Mouse (Mus musculus) heart, postnatal 0 days (tissue): Measurements from ENCODE around the gene Msx2.

Experiments
- CTCF ChIP-seq: IDR thresholded peaks from 2 replicates; pipeline ENCODE4 v1.5.1; 2016; ENCODE audit warnings: antibody characterized with exemption, control low read depth, low read depth
- EP300 ChIP-seq: IDR thresholded peaks from 2 replicates; pipeline ENCODE4 v1.6.1; 2016; ENCODE audit warnings: antibody characterized with exemption, low read depth

DNA sequence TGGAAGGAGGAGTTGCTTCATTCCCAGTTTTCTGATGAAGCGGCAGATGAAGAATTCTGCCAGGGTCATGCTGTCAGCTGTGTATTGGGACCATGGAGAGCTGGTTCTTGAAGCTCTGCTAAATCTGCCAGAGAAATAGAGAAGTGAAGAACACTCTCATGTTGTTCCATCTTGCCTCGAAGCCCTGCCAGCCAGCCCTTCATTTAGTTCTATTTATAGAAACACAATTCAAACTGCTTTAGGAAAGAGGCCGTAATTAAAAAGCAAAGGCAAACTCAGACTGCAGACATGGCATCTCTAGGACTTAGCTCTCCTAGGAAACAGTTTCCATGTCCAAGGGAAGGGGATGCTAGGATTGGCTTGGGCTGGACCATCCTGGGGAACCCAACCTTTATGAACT is 48.6 kb upstream of the Msx2 start:
- no peak for TF ChIP-seq EP300
- no peak for TF ChIP-seq CTCF
